8 mouse cellular contexts compared by ENCODE assay signal in the genomic region with DNA sequence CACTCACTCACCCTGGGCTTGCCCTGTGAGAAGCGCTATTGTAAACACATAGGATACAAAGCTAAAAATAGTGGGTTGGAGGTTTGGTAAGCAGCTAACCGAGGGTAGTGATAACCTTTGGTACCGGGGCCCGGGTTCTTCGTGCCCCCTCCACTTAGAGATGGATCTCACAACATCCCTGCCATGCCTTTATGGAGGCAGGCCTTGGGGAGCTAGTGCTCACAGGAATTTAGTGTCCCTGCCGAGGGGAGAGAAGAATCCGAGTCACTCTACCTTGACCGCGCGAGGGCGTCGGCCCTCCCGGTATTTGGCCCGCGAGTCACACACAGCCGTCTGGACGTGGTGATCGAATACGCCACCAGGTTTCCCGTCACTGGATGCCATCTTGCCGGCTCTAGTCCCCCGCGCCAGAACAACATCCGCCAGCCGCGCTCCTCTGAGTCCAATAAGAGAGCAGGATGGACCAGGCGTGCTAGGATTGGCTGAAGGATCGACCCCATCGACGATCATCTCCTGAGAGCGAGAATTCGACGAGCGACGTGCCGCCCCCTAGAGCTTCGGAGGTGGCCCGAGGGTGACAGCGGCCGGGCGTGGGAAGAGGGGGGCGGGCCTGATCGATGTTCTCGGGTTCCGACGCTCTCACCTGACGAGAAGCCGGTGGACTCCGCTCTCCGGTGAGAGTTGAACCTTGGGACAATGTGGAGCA. TPM values are rescaled to one million over a fixed set of nuclear protein-coding genes. Genes with fewer than 3 reads are reported as not detected.
A peak's percentile ranks its signal among the peaks of the same experiment; 100 is the strongest.
DNase-seq lines count a peak whose midpoint lies in the region; ATAC-seq and TF ChIP-seq lines count a peak whose summit lies in the region.

A gene (plus strand): TSS at position 374 of the 706 bp plus-strand sequence.

- peaks cover 5% of the 10 kb centered on the region; the same call in 1 of the 2 replicates for H3K36me3 ChIP-seq in hindbrain, postnatal 0 days (ENCODE audit: insufficient read depth, low read length)

- TF ChIP-seq CTCF in gastrocnemius, adult 2 months (IDR thresholded peaks at IDR 0.05) = peak; percentile 23; the same call in 1 of the 2 replicates
- peak; percentile 43 for TF ChIP-seq CTCF in hindbrain, postnatal 0 days (IDR thresholded peaks at IDR 0.05; ENCODE audit: low read depth)
- TF ChIP-seq CTCF in left cerebral cortex, adult 2 months (IDR thresholded peaks at IDR 0.05) = no peak

- intact Hi-C loops in gastrocnemius, adult 2 months (cut with DNase I) = loop anchor here (5.0 kb wide), 1 partner anchor 49 kb away; no protein-coding TSS in a partner anchor
- intact Hi-C loops in left cerebral cortex, adult 2 months (cut with DNase I) = loop anchor here (1.0 kb wide), 1 partner anchor 13 kb away; no protein-coding TSS in a partner anchor

- ATAC-seq in common myeloid progenitor, adult 5-6 weeks (replicated peaks; ENCODE audit: low read depth, poor library complexity, severe bottlenecking) = peak; percentile 95
- peak; percentile 98 for ATAC-seq in hindbrain, postnatal 0 days
- ATAC-seq in megakaryocyte, adult 5-6 weeks (ENCODE audit: poor library complexity, severe bottlenecking) = peak; percentile 92

- peak within 1 kb of the TSS; percentile 80 for H3K9ac ChIP-seq in hindbrain, postnatal 0 days (replicated peaks; ENCODE audit: low read length)

- peak within 1 kb of the TSS; percentile 72 for H3K4me2 ChIP-seq in hindbrain, postnatal 0 days (ENCODE audit: low read depth, low read length)

- peak within 1 kb of the TSS; percentile 88 for H3K4me3 ChIP-seq in gastrocnemius, adult 2 months
- H3K4me3 ChIP-seq in hindbrain, postnatal 0 days (ENCODE audit: low read length) = peak within 1 kb of the TSS; percentile 89
- H3K4me3 ChIP-seq in left cerebral cortex, adult 2 months = peak within 1 kb of the TSS; percentile 94

- DNase-seq in ZHBTc4 (ENCODE audit: low read depth, low spot score) = peak; percentile 99
- DNase-seq in gastrocnemius, adult 2 months = peak; percentile 96
- peak; percentile 98 for DNase-seq in hindbrain, postnatal 0 days (ENCODE audit: low spot score)
- peak; percentile 93 to 96 for DNase-seq in left cerebral cortex, adult 2 months (ENCODE audit: extremely low spot score in 1 of 2, low spot score in 2 of 2)
- DNase-seq in right cerebral cortex, adult 2 months (ENCODE audit: low spot score in 2 of 2) = peak; percentile 97
- peak; percentile 94 for DNase-seq in urinary bladder, postnatal 14 days (ENCODE audit: low spot score)

- H3K4me1 ChIP-seq in hindbrain, postnatal 0 days (ENCODE audit: insufficient read depth, low read length) = peaks cover 5% of the 10 kb centered on the region; the same call in 1 of the 2 replicates

- no peaks in the 10 kb centered on the region for H3K9me3 ChIP-seq in hindbrain, postnatal 0 days (ENCODE audit: low read length)

- peak within 1 kb of the TSS; percentile 94 for H3K27ac ChIP-seq in gastrocnemius, adult 2 months
- H3K27ac ChIP-seq in hindbrain, postnatal 0 days = peak within 1 kb of the TSS; percentile 88
- H3K27ac ChIP-seq in left cerebral cortex, adult 2 months = peak within 1 kb of the TSS; percentile 95

- H3K27me3 ChIP-seq in hindbrain, postnatal 0 days (ENCODE audit: insufficient read depth, low read length) = no peaks in the 10 kb centered on the region

- under 1% methylated on average over 50 of the region's 50 CpGs for WGBS in hindbrain, postnatal 0 days

RNA-seq across cellular contexts. Expression of the gene that starts here (rescaled TPM):
- 21.0 and 32.2 TPM in 2 replicates for total RNA-seq in common myeloid progenitor, adult 5-6 weeks (2017)
- total RNA-seq in gastrocnemius, adult 2 months (2021) = 1 to 10 TPM; 8.3 to 8.7 TPM
- 15.1 and 15.5 TPM in 2 replicates for total RNA-seq in hindbrain, postnatal 0 days (2014; rRNA removed)
- polyA plus RNA-seq in hindbrain, postnatal 0 days (2015; fragmentation: Nextera tagmentation; extraction: Ambion mirVana) = 20.6 and 21.5 TPM in 2 replicates
- total RNA-seq in left cerebral cortex, adult 2 months (2021) = 10 to 100 TPM; 25.8 to 30.6 TPM
- 10.4 and 22.3 TPM in 2 replicates for total RNA-seq in megakaryocyte, adult 5-6 weeks (2015)
- total RNA-seq in megakaryocyte, adult 5-6 weeks (2017) = 16.6 TPM in 2 replicates

Comparison
In these comparisons a context has a peak if more than half of its experiments do, and no peak if none do; other contexts are left out.
1. Peak in every context shown above with its lines: DNase-seq, ATAC-seq, H3K4me3 ChIP-seq and H3K27ac ChIP-seq.